Mouse (Mus musculus) midbrain, embryonic 11.5 days (tissue): ENCODE results near the gene Rapgef6. TPM values are rescaled to one million over a fixed set of nuclear protein-coding genes. Genes with fewer than 3 reads are reported as not detected.

Source experiments
- ATAC-seq: fragments of 200-750 bp; cut with Nextera tagmentation; 2 replicates; pipeline ENCODE4 v1.8.0; 2017; ENCODE audit warnings: moderate TSS enrichment, moderate library complexity; ENCODE audit not compliant: low FRiP score
- DNase-seq: peaks from one replicate; pipeline ENCODE4 v3.0.0; 2015; ENCODE audit warnings: low spot score; ENCODE audit errors: missing footprints
- H3K27ac ChIP-seq: fragments of 300-500 bp; sonication (generic); 2 replicates; pipeline ENCODE4 v1.5.1; 2014; ENCODE audit warnings: low read depth, low read length
- H3K27me3 ChIP-seq: fragments of 300-500 bp; sonication (generic); 2 replicates; pipeline ENCODE4 v1.6.1; 2014; ENCODE audit warnings: mild to moderate bottlenecking, low read length, moderate library complexity, mixed read lengths; ENCODE audit not compliant: control insufficient read depth, insufficient read depth
- H3K36me3 ChIP-seq: fragments of 300-500 bp; sonication (generic); 2 replicates; pipeline ENCODE4 v1.6.1; 2014; ENCODE audit warnings: mild to moderate bottlenecking, low read length, moderate library complexity, mixed read lengths; ENCODE audit not compliant: control insufficient read depth, insufficient read depth
- H3K4me1 ChIP-seq: fragments of 300-500 bp; sonication (generic); 2 replicates; pipeline ENCODE4 v1.6.1; 2014; ENCODE audit warnings: low read length; ENCODE audit not compliant: control insufficient read depth, insufficient read depth
- H3K4me2 ChIP-seq: fragments of 300-500 bp; sonication (generic); 2 replicates; pipeline ENCODE4 v1.6.1; 2014; ENCODE audit warnings: mild to moderate bottlenecking, moderate library complexity
- H3K4me3 ChIP-seq: fragments of 300-500 bp; sonication (generic); 2 replicates; pipeline ENCODE4 v1.5.1; 2014; ENCODE audit warnings: low read depth, low read length
- H3K9ac ChIP-seq: fragments of 300-500 bp; sonication (generic); 2 replicates; pipeline ENCODE4 v1.6.1; 2014; ENCODE audit warnings: low read length
- H3K9me3 ChIP-seq: fragments of 300-500 bp; sonication (generic); 2 replicates; pipeline ENCODE4 v1.6.1; 2016; ENCODE audit warnings: low read length; ENCODE audit not compliant: control insufficient read depth
- whole genome bisulfite sequencing: fragments of 180-500 bp; shearing (Covaris S2); extraction: QIAGEN DNeasy Blood & Tissue Kit; methylation state at CpG from one replicate; pipeline ENCODE4 v1.1.7; 2014; 5-methylcytosine and 5-hydroxymethylcytosine counted together
- polyA plus RNA-seq: library from polyadenylated mRNA; unstranded; fragments of >200 nt; fragmentation: Nextera tagmentation; extraction: Ambion mirVana; gene quantifications from 2 replicates; pipeline ENCODE4 v1.2.1, GENCODE M21; 2014

The Rapgef6 gene
- polyA plus RNA-seq, 1 experiment from 2014 or later = 24.9 TPM

DNA sequence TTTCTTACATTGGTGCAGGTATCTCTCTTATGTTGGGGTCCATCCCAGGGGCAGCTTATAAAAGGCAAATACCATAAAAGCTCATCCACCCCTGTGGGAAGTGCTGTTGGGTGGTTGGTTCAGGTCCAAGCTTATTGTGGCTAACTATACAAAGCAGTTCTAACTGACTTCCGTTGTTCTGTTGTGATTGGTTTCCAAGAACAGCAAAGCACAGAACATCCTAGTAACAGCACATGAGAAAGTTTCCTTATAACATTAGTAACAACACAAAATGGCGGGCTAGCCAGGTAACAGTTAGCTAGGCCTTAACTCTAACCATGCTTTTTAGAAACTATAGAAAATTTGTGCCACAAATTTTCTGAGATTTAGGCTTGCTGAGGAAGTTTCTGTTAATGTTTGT is 185.5 kb downstream of the Rapgef6 start:
- H3K4me3 ChIP-seq = no peak overlapping the region
- no peaks in the 10 kb centered on the region for H3K4me1 ChIP-seq
- DNase-seq (no peak), ATAC-seq (no peak)
- H3K27me3 ChIP-seq = no peaks in the 10 kb centered on the region
- no peak overlapping the region for H3K27ac ChIP-seq
- no peak overlapping the region for H3K9ac ChIP-seq
- H3K9me3 ChIP-seq = no peaks in the 10 kb centered on the region
- H3K36me3 ChIP-seq = 0 out of 2 replicates have a peak, but pooled peaks cover 3% of the 10 kb centered on the region
- no peak overlapping the region for H3K4me2 ChIP-seq
- 90% methylated on average over 2 of the region's 2 CpGs for WGBS

DNA sequence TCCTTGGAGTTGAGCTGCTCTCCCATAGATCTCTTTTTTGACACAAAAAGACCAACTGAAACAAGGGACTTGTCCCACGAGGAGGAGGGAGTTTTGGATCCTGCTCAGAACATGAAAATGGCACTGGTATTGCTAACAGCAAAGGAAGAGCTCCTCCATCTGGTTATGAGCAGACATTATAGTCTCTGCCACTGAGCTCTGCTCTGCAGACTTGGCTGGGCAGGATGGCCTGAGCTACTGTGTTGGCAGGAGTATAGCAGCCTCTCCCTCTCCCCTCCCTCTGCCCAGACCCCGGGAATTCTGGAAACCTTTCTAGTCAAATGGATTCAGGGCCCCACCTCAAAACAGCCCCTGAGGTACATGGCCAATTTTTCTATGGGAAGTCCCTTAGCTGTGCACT is 187.0 kb downstream of the Rapgef6 start:
- H3K4me1 ChIP-seq = no peaks in the 10 kb centered on the region
- DNase-seq (no peak), ATAC-seq (no peak)
- H3K36me3 ChIP-seq = 0 out of 2 replicates have a peak, but pooled peaks cover 3% of the 10 kb centered on the region
- H3K9me3 ChIP-seq = no peaks in the 10 kb centered on the region
- no peaks in the 10 kb centered on the region for H3K27me3 ChIP-seq
- no peak overlapping the region for H3K4me2 ChIP-seq
- H3K27ac ChIP-seq = no peak overlapping the region
- 72% methylated on average over 2 of the region's 2 CpGs for WGBS
- H3K9ac ChIP-seq = no peak overlapping the region
- no peak overlapping the region for H3K4me3 ChIP-seq

DNA sequence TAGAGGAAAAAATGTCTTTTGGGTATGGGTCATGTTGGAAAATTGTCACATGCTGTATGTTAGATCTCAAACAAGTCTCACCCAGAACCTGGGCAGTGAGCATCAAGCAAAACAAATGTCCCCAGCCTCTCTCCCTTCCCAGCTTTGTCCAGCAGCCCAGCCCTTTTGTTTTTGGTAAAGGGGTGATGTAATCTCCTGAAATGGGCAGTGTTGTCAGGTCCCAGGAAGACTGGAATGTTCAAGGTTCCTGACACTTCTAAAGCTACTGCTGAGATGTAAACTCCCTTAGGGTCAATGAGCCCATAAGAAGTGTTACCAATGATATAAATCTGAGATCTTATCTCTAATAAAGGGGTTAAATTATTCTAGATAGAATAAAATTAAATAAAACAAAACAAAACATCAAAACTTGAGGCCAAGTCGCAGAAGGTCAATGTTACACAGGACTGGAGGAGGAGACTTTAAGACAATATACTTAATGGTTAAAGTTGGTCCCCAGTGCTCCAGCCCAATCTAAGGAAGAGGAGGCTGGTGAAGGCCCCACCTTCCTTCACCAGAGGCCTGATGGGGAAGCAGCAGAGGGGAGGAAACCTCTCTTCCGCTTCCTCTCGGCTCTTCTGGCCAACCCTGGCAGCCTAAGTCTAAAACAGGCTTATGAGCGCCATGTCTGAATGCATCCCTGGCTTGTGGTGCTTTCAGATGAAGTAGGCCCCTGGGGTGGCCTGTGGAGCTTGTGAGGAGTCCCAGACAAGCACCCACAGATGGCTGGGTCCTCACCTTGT is 188.1 kb downstream of the Rapgef6 start:
- H3K27ac ChIP-seq = no peak overlapping the region
- ATAC-seq = no peak

DNA sequence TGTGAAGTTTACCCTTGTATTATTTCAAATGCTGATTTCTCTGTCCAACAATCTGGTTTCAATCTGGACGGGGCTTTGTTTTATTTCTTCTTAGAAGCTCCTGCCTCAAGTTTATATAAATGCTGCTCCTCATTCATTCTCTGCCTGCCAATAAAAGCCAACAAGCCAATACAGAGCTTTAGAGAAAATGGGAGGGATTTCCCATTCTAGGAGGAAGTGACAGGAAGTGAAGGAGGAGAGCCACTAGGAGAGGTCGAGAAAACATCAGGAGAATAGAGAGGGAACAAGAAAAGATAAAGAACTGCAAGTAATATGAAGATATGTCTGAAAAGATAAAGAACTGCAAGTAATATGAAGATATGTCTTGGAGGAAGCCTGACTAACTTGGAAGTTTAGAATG is 190.2 kb downstream of the Rapgef6 start:
- H3K4me2 ChIP-seq = no peak overlapping the region
- no peaks in the 10 kb centered on the region for H3K27me3 ChIP-seq
- 80% methylated on average over 2 of the region's 2 CpGs for WGBS
- H3K27ac ChIP-seq = no peak overlapping the region
- no peak for ATAC-seq
- peaks cover 15% of the 10 kb centered on the region for H3K36me3 ChIP-seq
- no peak overlapping the region for H3K9ac ChIP-seq
- H3K4me1 ChIP-seq = no peaks in the 10 kb centered on the region
- no peaks in the 10 kb centered on the region for H3K9me3 ChIP-seq
- no peak overlapping the region for H3K4me3 ChIP-seq
- DNase-seq = no peak

More for the DNA sequence above, 188.1 kb downstream of the Rapgef6 start:
- Histone ChIP-seq H3K4me3 (no peak overlapping the region), H3K9me3 (no peaks in the 10 kb centered on the region), H3K36me3 (peaks cover 6% of the 10 kb centered on the region; the same call in 1 of the 2 replicates), H3K9ac (no peak overlapping the region), H3K27me3 (no peaks in the 10 kb centered on the region), H3K4me2 (no peak overlapping the region), H3K4me1 (no peaks in the 10 kb centered on the region)
- 92% methylated on average over 4 of the region's 4 CpGs for WGBS
- no peak for DNase-seq

DNA sequence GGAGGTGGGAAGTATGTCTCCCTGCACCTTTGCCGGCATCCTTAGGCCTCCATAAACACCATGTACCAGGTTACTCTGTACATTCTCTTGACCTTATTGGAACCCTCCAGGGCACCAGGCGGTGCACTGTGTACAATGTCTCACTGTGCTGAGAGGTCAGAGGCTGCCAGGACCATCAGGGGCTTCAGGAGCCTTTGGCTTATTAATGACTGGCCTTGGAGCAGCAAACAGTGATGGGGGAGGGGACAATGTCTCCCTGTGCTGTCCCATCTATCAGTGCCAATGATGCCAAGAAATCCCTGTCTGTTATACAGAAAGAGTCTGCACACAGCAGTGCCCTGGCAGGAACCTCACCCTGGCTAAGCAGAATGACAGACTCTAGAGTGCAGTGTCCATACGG is 195.2 kb downstream of the Rapgef6 start:
- WGBS = 92% methylated on average over 3 of the region's 3 CpGs
- ATAC-seq (no peak), DNase-seq (no peak)
- H3K27ac ChIP-seq = no peak overlapping the region
- no peaks in the 10 kb centered on the region for H3K4me1 ChIP-seq
- no peaks in the 10 kb centered on the region for H3K27me3 ChIP-seq
- H3K36me3 ChIP-seq = peaks cover 21% of the 10 kb centered on the region
- no peak overlapping the region for H3K9ac ChIP-seq
- no peak overlapping the region for H3K4me2 ChIP-seq
- no peaks in the 10 kb centered on the region for H3K9me3 ChIP-seq
- H3K4me3 ChIP-seq = no peak overlapping the region

DNA sequence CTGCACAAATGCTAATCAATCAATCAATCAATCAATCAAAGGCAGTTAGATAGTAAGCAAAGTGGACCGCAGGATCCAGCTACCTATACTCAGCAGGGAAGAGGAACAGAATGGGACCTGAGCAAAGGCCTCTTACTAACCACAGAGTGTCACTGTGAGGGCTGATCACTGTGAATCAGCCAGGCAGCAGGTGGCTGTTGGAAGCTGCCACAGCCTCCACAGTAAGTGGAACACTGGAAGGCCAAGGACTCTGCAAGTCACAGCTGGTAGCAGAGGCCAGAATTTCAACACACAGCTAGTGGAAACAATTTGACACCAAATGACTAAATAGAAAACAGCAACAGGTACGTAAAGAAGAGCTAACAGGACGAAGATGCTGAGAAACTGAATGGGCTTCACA is 196.0 kb downstream of the Rapgef6 start:
- no peak overlapping the region for H3K4me3 ChIP-seq
- H3K4me2 ChIP-seq = no peak overlapping the region
- peaks cover 25% of the 10 kb centered on the region for H3K36me3 ChIP-seq
- no peaks in the 10 kb centered on the region for H3K9me3 ChIP-seq
- no peaks in the 10 kb centered on the region for H3K4me1 ChIP-seq
- no peak for DNase-seq
- no peak overlapping the region for H3K9ac ChIP-seq
- ATAC-seq = no peak
- no peak overlapping the region for H3K27ac ChIP-seq
- 92% methylated on average over 3 of the region's 3 CpGs for WGBS
- no peaks in the 10 kb centered on the region for H3K27me3 ChIP-seq

DNA sequence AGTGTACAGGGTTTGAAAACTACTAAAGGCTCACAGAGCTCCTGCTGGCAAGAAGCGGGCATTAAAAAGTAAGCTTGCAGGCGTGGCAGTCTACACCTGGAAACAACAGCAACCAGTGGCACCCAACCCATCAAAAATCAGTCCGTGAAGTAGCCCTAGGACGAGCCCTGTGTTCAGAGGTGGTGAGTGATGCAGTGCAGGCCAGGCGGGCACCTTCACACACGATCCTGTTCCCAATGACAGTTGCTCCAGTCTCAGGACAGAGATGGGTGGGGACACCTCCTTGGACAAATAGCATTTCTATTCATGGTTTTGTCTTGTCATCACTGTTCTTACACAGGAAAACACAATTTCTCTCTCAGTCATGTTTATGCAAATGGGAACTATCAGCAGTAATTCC is 199.4 kb downstream of the Rapgef6 start:
- Histone ChIP-seq H3K27me3 (no peaks in the 10 kb centered on the region), H3K4me2 (no peak overlapping the region), H3K27ac (no peak overlapping the region), H3K9me3 (no peaks in the 10 kb centered on the region), H3K4me3 (no peak overlapping the region), H3K9ac (no peak overlapping the region), H3K4me1 (no peaks in the 10 kb centered on the region), H3K36me3 (peaks cover 20% of the 10 kb centered on the region)
- ATAC-seq (no peak), DNase-seq (no peak)
- 85% methylated on average over 6 of the region's 6 CpGs for WGBS

DNA sequence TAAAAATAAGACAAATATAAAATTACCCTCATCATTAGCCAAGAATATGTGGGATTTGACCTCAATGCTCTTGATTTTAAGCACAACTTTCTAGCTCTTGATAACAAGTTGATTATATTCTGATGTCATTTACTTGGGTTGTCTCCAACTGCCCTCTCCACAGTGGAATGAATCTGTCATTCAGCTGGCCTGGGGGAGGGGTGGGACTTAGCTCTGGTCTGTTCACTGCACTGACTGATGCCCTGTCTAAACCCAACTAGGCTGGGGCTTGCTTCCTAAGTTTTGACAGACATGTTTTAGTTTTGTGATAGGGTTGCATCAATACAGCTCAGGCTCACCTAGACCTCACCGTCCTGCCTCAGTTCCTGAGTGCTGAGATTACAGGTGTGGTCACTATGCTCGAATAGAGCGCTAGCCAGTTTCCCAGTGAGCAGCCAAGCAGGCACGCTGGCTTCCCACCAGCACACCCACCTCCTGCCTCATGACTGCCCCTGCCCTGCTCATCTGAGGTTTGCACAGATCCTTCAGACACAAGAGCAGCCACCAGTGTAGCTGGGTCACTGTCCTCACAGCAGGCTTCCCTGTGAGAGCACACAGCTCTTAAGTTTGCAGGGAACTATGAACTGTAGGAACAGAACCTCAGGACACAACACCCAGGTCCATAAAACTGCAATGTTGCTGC is 201.8 kb downstream of the Rapgef6 start:
- H3K27me3 ChIP-seq = no peaks in the 10 kb centered on the region
- H3K4me3 ChIP-seq = no peak overlapping the region
- no peak overlapping the region for H3K4me2 ChIP-seq
- no peak for DNase-seq
- H3K4me1 ChIP-seq = no peaks in the 10 kb centered on the region
- 86% methylated on average over 4 of the region's 4 CpGs for WGBS
- no peak for ATAC-seq
- H3K9me3 ChIP-seq = no peaks in the 10 kb centered on the region
- H3K36me3 ChIP-seq = peaks cover 18% of the 10 kb centered on the region
- H3K9ac ChIP-seq = no peak overlapping the region
- no peak overlapping the region for H3K27ac ChIP-seq

DNA sequence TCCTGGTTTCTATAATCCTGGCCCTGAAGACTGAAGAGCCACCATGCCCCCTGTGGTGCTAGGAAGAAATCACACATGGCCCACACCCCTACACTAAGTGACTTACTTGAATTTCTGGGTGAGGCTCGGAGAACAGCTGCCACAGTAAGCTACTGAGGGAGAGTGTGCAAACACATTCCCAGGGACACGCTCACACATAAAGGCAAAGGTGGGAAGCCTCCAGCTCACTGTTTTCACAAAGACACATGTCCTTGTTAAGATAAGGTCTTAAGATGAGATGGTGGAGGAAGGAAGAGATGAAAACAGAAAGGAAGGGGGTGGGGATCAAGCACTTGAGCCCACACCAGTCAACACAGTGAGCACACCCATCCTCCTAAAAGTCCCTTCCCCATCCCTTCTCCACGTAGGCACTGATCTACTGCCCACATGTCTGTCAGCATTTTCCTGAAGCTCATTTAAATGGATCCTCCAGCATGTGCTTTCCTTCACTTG is 204.0 kb downstream of the Rapgef6 start:
- DNase-seq (no peak), ATAC-seq (no peak)
- H3K9ac ChIP-seq = no peak overlapping the region
- no peaks in the 10 kb centered on the region for H3K4me1 ChIP-seq
- H3K36me3 ChIP-seq = peaks cover 15% of the 10 kb centered on the region
- H3K4me3 ChIP-seq = no peak overlapping the region
- H3K27ac ChIP-seq = no peak overlapping the region
- no peaks in the 10 kb centered on the region for H3K9me3 ChIP-seq
- no peaks in the 10 kb centered on the region for H3K27me3 ChIP-seq
- no peak overlapping the region for H3K4me2 ChIP-seq
- WGBS = 90% methylated on average over 3 of the region's 3 CpGs
